Mouse (Mus musculus): Measurements from ENCODE around the gene Szt2.

The Szt2 gene

GRCm38 (mm10) chr4:118409142-118409900, at the start of gene Szt2, which contains the start of gene Med8:
Szt2 (minus strand) TSS chr4:118409273.
Med8 (plus strand) TSS chr4:118409337.
- CTCF ChIA-PET, result interaction anchor here (0.5 to 1.0 kb wide), 2 partner anchors 13 to 22 kb away, joined by 3 read pairs; no protein-coding TSS in a partner anchor

- CTCF ChIA-PET, result no interaction called here
Observed at GRCm38 (mm10) chr4:118457345-118457975, 48.4 kb upstream of the Szt2 start, which contains the start of gene Mpl. Mpl (minus strand) TSS chr4:118457513.

- CTCF ChIA-PET, result no interaction called here
Observed at GRCm38 (mm10) chr4:118446415-118447153, 37.5 kb upstream of the Szt2 start.

- CTCF ChIA-PET, result no interaction called here
Observed at GRCm38 (mm10) chr4:118445781-118446414, 36.8 kb upstream of the Szt2 start.

- CTCF ChIA-PET, result no interaction called here
Observed at GRCm38 (mm10) chr4:118445088-118445487, 36.0 kb upstream of the Szt2 start.

GRCm38 (mm10) chr4:118437829-118438253, 28.8 kb upstream of the Szt2 start:
- CTCF ChIA-PET, result no interaction called here

GRCm38 (mm10) chr4:118436820-118437603, 27.9 kb upstream of the Szt2 start, which contains the start of gene Cdc20:
Cdc20 (minus strand) TSS chr4:118437352.
- CTCF ChIA-PET, result no interaction called here

- CTCF ChIA-PET, result no interaction called here
Observed at GRCm38 (mm10) chr4:118432332-118432731, 23.3 kb upstream of the Szt2 start.

- CTCF ChIA-PET, result no interaction called here
Observed at GRCm38 (mm10) chr4:118429215-118429895, 20.3 kb upstream of the Szt2 start.

GRCm38 (mm10) chr4:118428531-118429214, 19.6 kb upstream of the Szt2 start:
- CTCF ChIA-PET, result interaction anchor here (1.0 kb wide), 1 partner anchor 22 kb away, joined by 3 read pairs; no protein-coding TSS in a partner anchor

- CTCF ChIA-PET, result interaction anchor here (0.7 to 1.0 kb wide), 2 partner anchors 21 to 123 kb away, joined by 3 to 11 read pairs; no protein-coding TSS in a partner anchor
Observed at GRCm38 (mm10) chr4:118427768-118428451, 18.8 kb upstream of the Szt2 start, which contains the start of gene Elovl1. Elovl1 (plus strand) TSS chr4:118428093.

- CTCF ChIA-PET, result interaction anchor here (0.7 kb wide), 1 partner anchor 122 kb away, joined by 11 read pairs; no protein-coding TSS in a partner anchor
Observed at GRCm38 (mm10) chr4:118427415-118427767, 18.3 kb upstream of the Szt2 start.

- CTCF ChIA-PET, result interaction anchor here (0.6 kb wide), 1 partner anchor 450 kb away, joined by 6 read pairs; no protein-coding TSS in a partner anchor
Observed at GRCm38 (mm10) chr4:118425374-118425773, 16.3 kb upstream of the Szt2 start.

- CTCF ChIA-PET, result no interaction called here
Observed at GRCm38 (mm10) chr4:118424541-118425160, 15.6 kb upstream of the Szt2 start.

GRCm38 (mm10) chr4:118421384-118421783, 12.3 kb upstream of the Szt2 start:
- CTCF ChIA-PET, result no interaction called here

- CTCF ChIA-PET, result interaction anchor here (0.7 kb wide), 1 partner anchor 16 kb away, joined by 3 read pairs; no protein-coding TSS in a partner anchor
Observed at GRCm38 (mm10) chr4:118417112-118417797, 8.2 kb upstream of the Szt2 start.

- CTCF ChIA-PET, result no interaction called here
Observed at GRCm38 (mm10) chr4:118416329-118416728, 7.3 kb upstream of the Szt2 start.

GRCm38 (mm10) chr4:118415779-118416178, 6.7 kb upstream of the Szt2 start:
- CTCF ChIA-PET, result no interaction called here
